Mouse (Mus musculus) limb, embryonic 11.5 days (tissue): ENCODE measurements around the gene Ccdc60. TPM values are rescaled to one million over a fixed set of nuclear protein-coding genes. Genes with fewer than 3 reads are reported as not detected.

Experiments used
- ATAC-seq: fragments of 200-750 bp; cut with Nextera tagmentation; 2 replicates; pipeline ENCODE4 v1.8.0; 2017; ENCODE audit warnings: low read depth; ENCODE audit not compliant: insufficient number of reproducible peaks, low FRiP score, low TSS enrichment
- DNase-seq: peaks from one replicate; pipeline ENCODE4 v3.0.0-alpha.2; 2015; ENCODE audit warnings: low spot score
- H3K27ac ChIP-seq: fragments of 300-500 bp; sonication (generic); replicated peaks from 2 replicates; pipeline ENCODE4 v1.5.1; 2014; ENCODE audit warnings: low read depth, mild to moderate bottlenecking, low read length
- H3K27me3 ChIP-seq: fragments of 300-500 bp; sonication (generic); 2 replicates; pipeline ENCODE4 v1.6.1; 2014; ENCODE audit warnings: mild to moderate bottlenecking, low read length, mixed read lengths; ENCODE audit not compliant: control insufficient read depth, insufficient read depth
- H3K36me3 ChIP-seq: fragments of 300-500 bp; sonication (generic); 2 replicates; pipeline ENCODE4 v1.6.1; 2014; ENCODE audit warnings: mild to moderate bottlenecking, low read length, moderate library complexity, mixed read lengths; ENCODE audit not compliant: control insufficient read depth, insufficient read depth
- H3K4me1 ChIP-seq: fragments of 300-500 bp; sonication (generic); 2 replicates; pipeline ENCODE4 v1.6.1; 2014; ENCODE audit warnings: low read length, mixed read lengths; ENCODE audit not compliant: control insufficient read depth, insufficient read depth
- H3K4me2 ChIP-seq: fragments of 300-500 bp; sonication (generic); 2 replicates; pipeline ENCODE4 v1.6.1; 2014; ENCODE audit warnings: low read depth, mild to moderate bottlenecking, moderate library complexity; ENCODE audit not compliant: severe bottlenecking
- H3K4me3 ChIP-seq: fragments of 300-500 bp; sonication (generic); 2 replicates; pipeline ENCODE4 v1.5.1; 2014; ENCODE audit warnings: low read depth, low read length
- H3K9ac ChIP-seq: fragments of 300-500 bp; sonication (generic); 2 replicates; pipeline ENCODE4 v1.6.1; 2014; ENCODE audit warnings: mild to moderate bottlenecking, low read length
- H3K9me3 ChIP-seq: fragments of 300-500 bp; sonication (generic); 2 replicates; pipeline ENCODE4 v1.6.1; 2016; ENCODE audit warnings: low read length; ENCODE audit not compliant: control insufficient read depth
- WGBS: fragments of 180-500 bp; shearing (Covaris S2); extraction: QIAGEN DNeasy Blood & Tissue Kit; methylation state at CpG from one replicate; pipeline ENCODE4 v1.1.7; 2014; 5-methylcytosine and 5-hydroxymethylcytosine counted together
- polyA plus RNA-seq: library from polyadenylated mRNA; unstranded; fragments of >200 nt; fragmentation: Nextera tagmentation; extraction: Ambion mirVana; gene quantifications from 2 replicates; pipeline ENCODE4 v1.2.1, GENCODE M21; 2014

The Ccdc60 gene
- polyA plus RNA-seq, 1 experiment from 2014 or later: 1.5 TPM

DNA sequence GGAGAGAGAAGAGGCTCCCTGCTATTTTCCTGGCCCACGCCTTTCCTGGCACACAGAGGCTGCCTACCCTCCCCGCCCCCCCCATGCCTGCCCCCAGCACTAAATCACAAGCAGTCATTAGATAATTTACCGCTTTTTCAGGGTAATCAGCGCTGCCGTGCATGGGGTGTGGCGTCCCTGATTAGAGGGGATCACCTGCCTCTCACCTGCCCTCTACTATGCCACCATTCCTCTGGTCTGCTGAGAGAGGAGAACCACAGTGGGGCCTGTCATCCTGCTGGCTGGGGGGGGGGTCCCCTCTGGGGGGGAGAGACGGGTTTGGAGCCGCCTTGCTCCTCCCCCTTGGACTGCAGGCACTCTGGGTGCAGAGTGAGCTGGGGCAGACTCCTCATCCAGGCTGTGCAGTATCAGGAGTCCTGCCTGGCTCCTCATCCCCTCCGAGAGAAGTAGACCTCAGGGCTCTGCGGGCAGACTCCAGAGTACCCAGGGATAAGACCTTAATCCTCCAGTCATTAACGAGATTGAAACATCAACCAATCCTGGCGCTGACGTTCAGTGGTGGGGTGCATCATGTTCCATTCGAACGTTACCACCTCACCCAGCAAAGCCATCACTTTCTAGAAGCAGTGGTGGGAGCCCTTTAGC is 3.1 kb downstream of the Ccdc60 start:
- no peak overlapping the region for H3K9ac ChIP-seq
- ATAC-seq: no peak
- H3K36me3 ChIP-seq: no peaks in the 10 kb centered on the region
- H3K9me3 ChIP-seq: no peaks in the 10 kb centered on the region
- peaks cover 10% of the 10 kb centered on the region for H3K4me1 ChIP-seq
- WGBS: 23% methylated on average over 15 of the region's 15 CpGs
- no peak overlapping the region for H3K4me3 ChIP-seq
- no peak for DNase-seq
- no peaks in the 10 kb centered on the region for H3K27me3 ChIP-seq
- no peak overlapping the region for H3K27ac ChIP-seq
- H3K4me2 ChIP-seq: no peak overlapping the region

DNA sequence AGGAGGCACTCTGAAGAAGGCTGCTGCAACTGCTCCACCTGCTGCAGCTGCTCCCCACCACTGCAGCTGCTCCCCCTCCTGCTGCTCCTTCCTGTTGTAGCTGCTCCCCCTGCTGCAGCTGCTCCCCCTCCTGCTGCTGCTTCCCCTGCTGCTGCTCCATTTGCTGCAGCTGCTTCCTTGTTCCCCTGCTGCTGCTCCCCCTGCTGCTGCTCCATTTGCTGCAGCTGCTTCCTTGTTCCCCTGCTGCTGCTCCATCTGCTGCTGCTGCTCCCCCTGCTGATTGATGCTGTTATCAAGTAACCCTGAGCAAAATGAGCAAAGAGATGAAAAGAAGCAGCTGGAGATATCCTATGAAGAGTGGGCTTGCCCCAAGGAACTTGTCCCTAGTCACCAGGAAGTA is 8.3 kb downstream of the Ccdc60 start:
- Histone ChIP-seq H3K27ac (no peak overlapping the region), H3K4me2 (no peak overlapping the region), H3K36me3 (no peaks in the 10 kb centered on the region), H3K9ac (no peak overlapping the region), H3K4me3 (no peak overlapping the region), H3K4me1 (peaks cover under 1% of the 10 kb centered on the region; the same call in 1 of the 2 replicates), H3K27me3 (0 out of 2 replicates have a peak, but pooled peaks cover 3% of the 10 kb centered on the region), H3K9me3 (no peaks in the 10 kb centered on the region)
- no peak for DNase-seq
- ATAC-seq: no peak

DNA sequence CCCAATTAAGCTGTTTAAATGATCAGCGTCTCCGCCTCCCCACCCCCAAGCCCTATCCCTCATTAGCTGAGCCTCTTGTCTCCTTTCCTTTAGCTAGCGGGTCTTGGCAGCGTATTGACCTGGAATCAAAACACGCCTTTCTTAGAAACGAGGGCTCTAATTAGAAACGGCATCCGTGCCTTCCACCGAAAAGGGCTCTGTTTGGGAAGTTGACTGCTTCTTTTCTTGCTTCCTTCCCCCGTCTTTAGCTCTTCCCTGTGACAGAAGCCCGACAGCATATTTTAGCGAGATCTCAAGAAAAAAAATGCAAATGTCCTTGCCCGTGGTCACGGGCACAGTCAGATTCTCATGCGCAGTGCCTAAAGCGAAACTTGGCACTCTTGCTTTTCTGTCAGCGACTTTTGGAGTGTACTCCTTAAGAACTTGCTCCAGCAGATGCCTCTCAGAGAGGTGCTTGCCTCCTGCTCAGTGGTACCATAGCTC is 10.3 kb downstream of the Ccdc60 start:
- no peaks in the 10 kb centered on the region for H3K36me3 ChIP-seq
- WGBS: 86% methylated on average over 17 of the region's 17 CpGs
- H3K4me1 ChIP-seq: no peaks in the 10 kb centered on the region
- no peak overlapping the region for H3K27ac ChIP-seq
- no peak overlapping the region for H3K9ac ChIP-seq
- no peak overlapping the region for H3K4me3 ChIP-seq
- H3K4me2 ChIP-seq: no peak overlapping the region
- no peak for DNase-seq
- no peaks in the 10 kb centered on the region for H3K9me3 ChIP-seq
- H3K27me3 ChIP-seq: 0 out of 2 replicates have a peak, but pooled peaks cover 3% of the 10 kb centered on the region
- ATAC-seq: no peak

DNA sequence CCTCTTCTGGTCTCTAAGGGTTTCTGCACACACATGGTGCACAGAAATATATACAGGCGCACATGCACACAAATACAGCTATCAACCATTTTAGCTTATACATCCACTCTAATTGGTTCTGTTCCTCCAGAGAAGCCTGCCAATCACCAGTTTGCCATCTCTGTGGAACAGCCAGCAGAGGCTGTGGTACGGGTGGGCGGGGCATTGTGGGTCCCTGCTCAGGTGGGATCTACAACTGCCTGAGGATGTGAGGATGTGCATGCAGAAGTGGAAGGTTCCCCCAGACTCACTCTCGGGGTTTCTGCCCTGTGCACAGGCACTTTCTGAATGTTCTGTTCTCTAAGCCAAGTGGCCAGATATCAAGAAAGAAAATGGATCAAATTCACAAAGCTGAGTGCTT is 10.8 kb downstream of the Ccdc60 start:
- Histone ChIP-seq H3K27me3 (0 out of 2 replicates have a peak, but pooled peaks cover 3% of the 10 kb centered on the region), H3K27ac (no peak overlapping the region), H3K4me2 (no peak overlapping the region), H3K4me3 (no peak overlapping the region), H3K4me1 (no peaks in the 10 kb centered on the region), H3K36me3 (no peaks in the 10 kb centered on the region), H3K9ac (no peak overlapping the region), H3K9me3 (no peaks in the 10 kb centered on the region)
- ATAC-seq (no peak), DNase-seq (no peak)
- 90% methylated on average over 4 of the region's 4 CpGs for WGBS

DNA sequence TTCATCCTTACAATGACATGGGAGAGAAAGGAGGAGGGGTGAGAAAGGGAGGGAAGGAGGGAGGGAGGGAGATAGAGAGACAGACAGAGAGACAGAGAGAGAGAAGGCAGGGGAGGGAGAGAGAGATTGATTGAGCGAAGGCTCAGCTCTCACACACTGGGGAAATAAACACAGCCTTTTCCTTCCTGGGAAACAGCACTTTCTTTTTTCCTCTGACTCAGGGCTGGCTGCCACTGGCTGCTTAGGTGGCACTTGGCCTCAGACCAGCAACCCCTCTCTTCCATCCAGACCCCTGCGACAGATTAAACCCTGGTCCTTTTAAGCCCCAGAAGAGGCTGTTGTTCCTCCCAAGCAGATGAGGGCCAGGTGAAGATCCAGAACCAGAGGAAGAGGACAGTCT is 14.0 kb downstream of the Ccdc60 start:
- H3K27me3 ChIP-seq: 0 out of 2 replicates have a peak, but pooled peaks cover 3% of the 10 kb centered on the region
- no peaks in the 10 kb centered on the region for H3K4me1 ChIP-seq
- no peak for DNase-seq
- no peak for ATAC-seq
- H3K4me3 ChIP-seq: no peak overlapping the region
- WGBS: 83% methylated on average over 2 of the region's 2 CpGs
- H3K27ac ChIP-seq: no peak overlapping the region
- no peak overlapping the region for H3K4me2 ChIP-seq
- no peak overlapping the region for H3K9ac ChIP-seq
- no peaks in the 10 kb centered on the region for H3K36me3 ChIP-seq
- no peaks in the 10 kb centered on the region for H3K9me3 ChIP-seq

DNA sequence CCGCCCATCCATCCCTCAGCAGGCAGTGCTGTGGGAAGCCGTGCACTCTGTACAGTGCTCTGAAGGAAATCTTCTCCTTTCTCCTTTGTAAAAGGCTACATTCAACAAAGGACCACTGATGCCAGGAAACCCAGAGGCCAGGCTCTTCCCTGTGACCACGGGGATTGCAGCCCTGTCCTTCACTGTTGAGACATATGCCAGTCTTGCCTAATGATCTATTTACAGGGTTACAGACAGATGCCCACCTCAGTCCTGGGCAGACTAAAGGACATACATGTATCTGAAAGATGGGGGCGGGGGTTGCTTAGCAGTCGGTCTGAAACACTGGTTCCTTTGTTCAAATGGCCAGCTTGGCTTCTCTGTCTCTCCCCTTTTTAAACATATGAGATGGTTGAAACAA is 14.4 kb downstream of the Ccdc60 start:
- Histone ChIP-seq H3K4me2 (no peak overlapping the region), H3K4me1 (no peaks in the 10 kb centered on the region), H3K27me3 (0 out of 2 replicates have a peak, but pooled peaks cover 2% of the 10 kb centered on the region), H3K9ac (no peak overlapping the region), H3K4me3 (no peak overlapping the region), H3K9me3 (no peaks in the 10 kb centered on the region), H3K36me3 (no peaks in the 10 kb centered on the region), H3K27ac (no peak overlapping the region)
- 76% methylated on average over 5 of the region's 5 CpGs for WGBS
- no peak for ATAC-seq
- DNase-seq: no peak

DNA sequence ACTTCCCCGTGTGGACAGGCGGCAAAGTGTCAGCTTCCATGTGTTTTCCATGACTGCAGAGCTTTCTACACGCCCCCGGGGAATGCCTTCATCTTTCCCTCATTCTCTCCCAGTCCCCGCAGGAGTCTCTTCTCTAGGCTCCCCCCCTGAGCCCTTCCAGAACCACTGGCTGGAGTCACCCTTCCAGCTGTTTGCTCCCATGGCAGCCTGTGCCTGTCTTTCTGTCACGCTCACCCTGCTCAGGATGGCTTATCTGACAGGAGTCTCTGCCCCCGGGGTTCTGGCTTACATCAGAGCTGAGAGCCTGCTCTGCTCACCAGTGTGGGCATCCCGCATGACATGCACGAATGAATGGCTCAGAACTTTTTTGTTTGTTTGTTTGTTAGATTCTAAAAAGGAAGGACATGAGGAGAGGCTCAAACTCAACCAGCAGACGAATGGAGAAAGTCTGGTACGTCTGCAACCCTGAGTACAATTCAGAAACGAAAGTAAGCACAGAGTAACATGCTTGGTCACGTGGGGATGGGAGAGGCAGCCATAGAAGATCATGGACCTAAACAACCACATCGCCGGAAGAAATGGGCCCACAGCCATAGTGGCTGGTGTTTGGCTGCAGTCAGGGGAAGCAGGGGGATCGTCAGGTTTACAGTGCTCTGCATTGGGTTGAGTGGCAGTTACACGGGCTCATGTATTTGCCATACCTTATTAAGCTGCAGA is 17.1 kb downstream of the Ccdc60 start:
- no peaks in the 10 kb centered on the region for H3K27me3 ChIP-seq
- DNase-seq: no peak
- H3K4me1 ChIP-seq: no peaks in the 10 kb centered on the region; the same call in 1 of the 2 replicates
- no peaks in the 10 kb centered on the region for H3K36me3 ChIP-seq
- H3K4me2 ChIP-seq: no peak overlapping the region
- no peak overlapping the region for H3K9ac ChIP-seq
- ATAC-seq: no peak
- H3K4me3 ChIP-seq: no peak overlapping the region
- H3K27ac ChIP-seq: no peak overlapping the region
- 47% methylated on average over 17 of the region's 17 CpGs for WGBS
- no peaks in the 10 kb centered on the region for H3K9me3 ChIP-seq

DNA sequence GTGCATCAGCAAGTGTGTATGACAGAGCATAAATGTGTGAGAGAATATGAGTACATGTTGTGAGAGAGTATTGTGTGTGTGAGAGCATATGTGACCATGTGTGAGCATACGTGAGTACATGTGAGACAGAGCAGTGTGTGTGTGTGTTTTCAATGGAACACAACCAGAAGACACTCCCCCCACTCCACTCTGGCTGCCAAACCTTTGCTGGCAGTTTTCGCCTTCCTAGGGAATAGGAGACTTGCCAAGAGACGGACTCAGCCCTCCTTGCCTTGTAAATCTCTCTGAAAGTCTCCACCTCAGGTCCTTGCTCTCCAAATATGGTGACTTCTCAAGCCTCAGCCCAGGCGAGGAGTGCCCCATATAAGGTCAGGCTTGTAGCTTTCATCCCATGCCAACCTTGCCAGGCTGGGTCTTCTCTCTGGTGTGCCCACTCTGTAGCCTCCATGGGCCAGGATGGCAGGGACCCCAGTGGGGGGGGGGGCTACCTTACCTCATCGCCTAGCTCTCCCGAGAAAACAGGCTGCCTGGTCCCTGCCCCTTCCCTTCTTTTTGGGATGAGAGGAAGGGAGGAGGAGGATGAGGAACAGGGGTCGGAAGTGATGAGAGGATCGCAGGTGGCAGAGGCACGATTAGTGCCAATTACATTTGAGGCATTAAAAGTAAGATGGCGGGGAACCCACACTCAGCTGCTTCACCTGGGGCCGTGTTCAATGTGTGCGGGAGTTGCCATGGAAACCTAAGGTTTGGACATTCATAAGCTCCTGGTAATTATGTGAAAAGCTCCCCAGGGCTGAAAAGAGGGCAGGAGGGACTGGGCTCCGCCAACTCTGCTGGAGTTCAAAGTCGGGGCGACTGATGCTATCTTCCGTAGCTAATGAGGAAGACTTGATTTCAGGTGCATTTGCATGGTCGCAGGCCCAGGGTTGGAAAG is 19.3 kb downstream of the Ccdc60 start:
- ATAC-seq (no peak), DNase-seq (no peak)
- Histone ChIP-seq H3K4me1 (no peaks in the 10 kb centered on the region; the same call in 1 of the 2 replicates), H3K27ac (no peak overlapping the region), H3K36me3 (no peaks in the 10 kb centered on the region), H3K4me3 (no peak overlapping the region), H3K9me3 (no peaks in the 10 kb centered on the region), H3K4me2 (no peak overlapping the region), H3K9ac (no peak overlapping the region), H3K27me3 (no peaks in the 10 kb centered on the region)
- WGBS: 80% methylated on average over 17 of the region's 17 CpGs
